Mouse (Mus musculus) lung, postnatal 0 days (tissue): ENCODE data around the gene Dlgap4. TPM values are rescaled to one million over a fixed set of nuclear protein-coding genes. Genes with fewer than 3 reads are reported as not detected.

ENCODE experiments used
- ATAC-seq: fragments of 200-750 bp; cut with Nextera tagmentation; 2 replicates; pipeline ENCODE4 v1.8.0; 2017; ENCODE audit warnings: moderate library complexity
- DNase-seq: peaks from one replicate; pipeline ENCODE4 v3.0.0-alpha.2; 2016; ENCODE audit warnings: low spot score
- H3K27ac ChIP-seq: fragments of 300-500 bp; sonication (generic); 2 replicates; pipeline ENCODE4 v1.5.1; 2014; ENCODE audit warnings: antibody characterized with exemption, mild to moderate bottlenecking, low read length, mixed read lengths
- H3K27me3 ChIP-seq: fragments of 300-500 bp; sonication (generic); replicated peaks from 2 replicates; pipeline ENCODE4 v1.6.1; 2014; ENCODE audit warnings: low read length, mixed read lengths; ENCODE audit not compliant: insufficient read depth
- H3K36me3 ChIP-seq: fragments of 300-500 bp; sonication (generic); 2 replicates; pipeline ENCODE4 v1.6.1; 2014; ENCODE audit warnings: low read length, mixed read lengths; ENCODE audit not compliant: insufficient read depth
- H3K4me1 ChIP-seq: fragments of 300-500 bp; sonication (generic); 2 replicates; pipeline ENCODE4 v1.6.1; 2014; ENCODE audit warnings: antibody characterized with exemption, low read depth, low read length, mixed read lengths; ENCODE audit not compliant: insufficient read depth
- H3K4me2 ChIP-seq: fragments of 300-500 bp; sonication (generic); replicated peaks from 2 replicates; pipeline ENCODE4 v1.6.1; 2014; ENCODE audit warnings: low read depth, mild to moderate bottlenecking, low read length, moderate library complexity, mixed read lengths
- H3K4me3 ChIP-seq: fragments of 300-500 bp; sonication (generic); 2 replicates; pipeline ENCODE4 v1.5.1; 2014; ENCODE audit warnings: low read depth, low read length
- H3K9ac ChIP-seq: fragments of 300-500 bp; sonication (generic); replicated peaks from 2 replicates; pipeline ENCODE4 v1.6.1; 2014; ENCODE audit warnings: low read depth, mild to moderate bottlenecking
- H3K9me3 ChIP-seq: fragments of 300-500 bp; sonication (generic); 2 replicates; pipeline ENCODE4 v1.6.1; 2016; ENCODE audit warnings: low read length, mixed read lengths
- CTCF ChIP-seq: IDR thresholded peaks from 2 replicates; pipeline ENCODE4 v1.5.1; 2016; ENCODE audit warnings: antibody characterized with exemption, mild to moderate bottlenecking
- EP300 ChIP-seq: IDR thresholded peaks from 2 replicates; pipeline ENCODE4 v1.6.1; 2016; ENCODE audit warnings: antibody characterized with exemption, mild to moderate bottlenecking, control low read depth
- WGBS: fragments of 180-500 bp; shearing (Covaris S2); extraction: QIAGEN DNeasy Blood & Tissue Kit; methylation state at CpG from one replicate; pipeline ENCODE4 v1.1.7; 2014; 5-methylcytosine and 5-hydroxymethylcytosine counted together
- polyA plus RNA-seq: library from polyadenylated mRNA; unstranded; fragments of >200 nt; fragmentation: Nextera tagmentation; extraction: Ambion mirVana; gene quantifications from 2 replicates; pipeline ENCODE4 v1.2.1, GENCODE M21; 2015

Dlgap4 gene
- polyA plus RNA-seq, 1 experiment from 2014 or later = 74.0 TPM

- H3K36me3 ChIP-seq = no peaks in the 10 kb centered on the region
- no peaks in the 10 kb centered on the region for H3K9me3 ChIP-seq
- no peak overlapping the region for H3K9ac ChIP-seq
- H3K4me2 ChIP-seq = no peak overlapping the region
- DNase-seq (no peak), ATAC-seq (no peak)
- H3K27ac ChIP-seq = no peak overlapping the region
- TF ChIP-seq EP300 (no peak), CTCF (peak; percentile 37)
- no peaks in the 10 kb centered on the region for H3K27me3 ChIP-seq
- no peaks in the 10 kb centered on the region for H3K4me1 ChIP-seq
- WGBS = 52% methylated on average over 7 of the region's 7 CpGs
- no peak overlapping the region for H3K4me3 ChIP-seq
Measured at GRCm38 (mm10) chr2:156658751-156659150, 45.2 kb downstream of the Dlgap4 start.

- no peaks in the 10 kb centered on the region for H3K9me3 ChIP-seq
- no peaks in the 10 kb centered on the region for H3K4me1 ChIP-seq
- no peaks in the 10 kb centered on the region for H3K36me3 ChIP-seq
- no peak overlapping the region for H3K9ac ChIP-seq
- no peaks in the 10 kb centered on the region for H3K27me3 ChIP-seq
- no peak overlapping the region for H3K4me2 ChIP-seq
- WGBS = 68% methylated on average over 6 of the region's 6 CpGs
- no peak overlapping the region for H3K4me3 ChIP-seq
- ATAC-seq (no peak), DNase-seq (no peak)
- no peak overlapping the region for H3K27ac ChIP-seq
- TF ChIP-seq EP300 (no peak), CTCF (no peak)
Measured at GRCm38 (mm10) chr2:156659981-156660380, 46.5 kb downstream of the Dlgap4 start.

GRCm38 (mm10) chr2:156663162-156663561, 49.7 kb downstream of the Dlgap4 start:
- no peak overlapping the region for H3K27ac ChIP-seq
- DNase-seq = no peak
- ATAC-seq = no peak
- 79% methylated on average over 10 of the region's 10 CpGs for WGBS
- no peaks in the 10 kb centered on the region for H3K27me3 ChIP-seq
- no peaks in the 10 kb centered on the region for H3K9me3 ChIP-seq
- H3K4me3 ChIP-seq = no peak overlapping the region
- no peak overlapping the region for H3K4me2 ChIP-seq
- no peaks in the 10 kb centered on the region for H3K4me1 ChIP-seq
- TF ChIP-seq EP300 (no peak), CTCF (no peak)
- no peak overlapping the region for H3K9ac ChIP-seq
- no peaks in the 10 kb centered on the region for H3K36me3 ChIP-seq

GRCm38 (mm10) chr2:156664407-156664806, 50.9 kb downstream of the Dlgap4 start:
- no peak for DNase-seq
- no peak overlapping the region for H3K9ac ChIP-seq
- no peaks in the 10 kb centered on the region for H3K4me1 ChIP-seq
- no peaks in the 10 kb centered on the region for H3K36me3 ChIP-seq
- ATAC-seq = no peak
- H3K27ac ChIP-seq = no peak overlapping the region
- 15% methylated on average over 5 of the region's 5 CpGs for WGBS
- no peaks in the 10 kb centered on the region for H3K27me3 ChIP-seq
- H3K9me3 ChIP-seq = no peaks in the 10 kb centered on the region
- H3K4me3 ChIP-seq = no peak overlapping the region
- H3K4me2 ChIP-seq = no peak overlapping the region
- TF ChIP-seq CTCF (no peak), EP300 (no peak)

- no peaks in the 10 kb centered on the region for H3K36me3 ChIP-seq
- no peak overlapping the region for H3K9ac ChIP-seq
- peak; percentile 48; the same call in 1 of the 2 replicates for ATAC-seq
- H3K4me3 ChIP-seq = no peak overlapping the region
- H3K4me2 ChIP-seq = no peak overlapping the region
- WGBS = 54% methylated on average over 8 of the region's 8 CpGs
- H3K27me3 ChIP-seq = no peaks in the 10 kb centered on the region
- no peak for DNase-seq
- no peaks in the 10 kb centered on the region for H3K9me3 ChIP-seq
- TF ChIP-seq CTCF = no peak
- TF ChIP-seq EP300 = no peak
- no peak overlapping the region for H3K27ac ChIP-seq
- no peaks in the 10 kb centered on the region for H3K4me1 ChIP-seq
Measured at GRCm38 (mm10) chr2:156664993-156665518, 51.6 kb downstream of the Dlgap4 start.

GRCm38 (mm10) chr2:156665620-156666196, 52.2 kb downstream of the Dlgap4 start:
- ATAC-seq (no peak), DNase-seq (no peak)
- WGBS = 79% methylated on average over 12 of the region's 13 CpGs
- H3K4me2 ChIP-seq = no peak overlapping the region
- H3K27ac ChIP-seq = no peak overlapping the region
- no peak overlapping the region for H3K9ac ChIP-seq
- no peak for TF ChIP-seq CTCF
- TF ChIP-seq EP300 = no peak
- H3K9me3 ChIP-seq = no peaks in the 10 kb centered on the region
- H3K27me3 ChIP-seq = no peaks in the 10 kb centered on the region
- no peaks in the 10 kb centered on the region for H3K36me3 ChIP-seq
- H3K4me3 ChIP-seq = no peak overlapping the region
- H3K4me1 ChIP-seq = no peaks in the 10 kb centered on the region
